Mouse (Mus musculus) brown adipose tissue, adult 24 weeks (tissue): ENCODE results near the gene Unk. TPM values are rescaled to one million over a fixed set of nuclear protein-coding genes. Genes with fewer than 3 reads are reported as not detected.
"Not testable (repeated sequence)": the region's sequence is repeated elsewhere in the genome, so short reads cannot be mapped to it uniquely, and the experiment has no call there.

Source experiments
- H3K27ac ChIP-seq: fragments of 200-500 bp; replicated peaks from 2 replicates; pipeline ENCODE4 v1.5.1; 2012; ENCODE audit warnings: low read depth, mild to moderate bottlenecking, low read length
- H3K4me1 ChIP-seq: fragments of 200-500 bp; 2 replicates; pipeline ENCODE4 v1.6.1; 2012; ENCODE audit warnings: low read length, mixed read lengths; ENCODE audit not compliant: control insufficient read depth, insufficient read depth, insufficient read length
- H3K4me3 ChIP-seq: fragments of 200-500 bp; 2 replicates; pipeline ENCODE4 v1.5.1; 2012; ENCODE audit warnings: low read depth, mild to moderate bottlenecking, low read length, moderate library complexity; ENCODE audit not compliant: insufficient read depth
- polyA plus RNA-seq: library from polyadenylated mRNA; stranded (reverse); fragments of >200 nt; gene quantifications from 2 replicates; pipeline ENCODE4 v1.2.4, GENCODE M21; 2012; ENCODE audit not compliant: missing spikeins, insufficient read depth, insufficient read length

Gene Unk
- polyA plus RNA-seq, 1 experiment, result 2.9 TPM

DNA sequence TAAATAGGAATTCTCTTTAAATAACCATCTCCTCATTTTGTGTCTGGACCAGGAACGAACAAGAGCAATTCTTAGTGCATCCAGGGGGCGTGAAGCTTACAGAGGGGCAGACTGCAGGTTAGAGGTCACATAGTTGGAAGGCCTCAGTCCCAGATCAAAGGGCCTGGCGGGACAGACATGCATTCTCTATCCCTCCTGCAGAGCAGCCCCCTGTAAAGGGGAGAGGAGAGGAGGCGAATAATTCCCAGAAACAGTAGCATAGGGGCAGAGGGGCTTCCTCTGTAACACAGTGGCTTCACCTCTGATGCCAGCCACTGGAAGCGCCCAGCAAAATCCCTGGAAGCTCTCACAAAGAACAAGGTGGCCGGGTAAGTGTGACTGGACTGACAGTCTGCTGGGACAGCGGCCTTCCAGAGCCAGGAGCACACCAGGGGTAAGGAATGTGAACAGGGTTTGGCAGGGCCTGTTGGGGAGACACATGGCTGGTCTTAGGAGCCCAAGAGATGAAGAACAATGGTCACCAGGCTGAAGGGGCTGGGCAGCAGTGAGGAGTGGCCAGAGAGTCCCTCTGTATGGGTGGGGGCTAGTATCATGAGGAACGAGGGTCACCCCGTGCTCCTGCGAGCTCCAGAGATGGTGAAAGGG is 48.7 kb downstream of the Unk start:
- no peak overlapping the region for H3K4me3 ChIP-seq
- no peak overlapping the region for H3K27ac ChIP-seq
- H3K4me1 ChIP-seq, result no peaks in the 10 kb centered on the region

DNA sequence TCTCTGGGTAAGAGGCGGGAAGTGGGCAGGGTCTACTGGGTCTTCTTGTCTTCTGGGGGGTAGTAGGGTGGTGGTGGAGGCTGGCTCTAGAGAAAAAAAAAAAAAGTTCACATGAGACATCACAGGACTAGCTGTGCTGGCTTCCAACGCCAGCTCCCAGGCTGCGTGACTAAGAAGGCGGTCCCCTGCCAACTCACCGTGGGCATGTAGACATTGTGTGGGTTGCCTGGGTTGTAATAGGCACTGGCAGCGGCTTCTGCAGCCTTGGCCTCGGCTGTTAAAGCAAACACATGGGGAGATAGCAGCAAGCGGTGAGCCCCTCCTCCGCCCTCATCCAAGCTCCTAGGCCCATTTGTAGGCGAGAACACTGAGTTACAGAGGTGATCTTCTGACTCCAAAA is 49.4 kb downstream of the Unk start:
- Histone ChIP-seq H3K27ac (no peak overlapping the region), H3K4me1 (no peaks in the 10 kb centered on the region), H3K4me3 (no peak overlapping the region)

GRCm38 (mm10) chr11:116081081-116081480 is 51.0 kb downstream of the Unk start:
- Histone ChIP-seq H3K27ac (no peak overlapping the region), H3K4me3 (no peak overlapping the region)

DNA sequence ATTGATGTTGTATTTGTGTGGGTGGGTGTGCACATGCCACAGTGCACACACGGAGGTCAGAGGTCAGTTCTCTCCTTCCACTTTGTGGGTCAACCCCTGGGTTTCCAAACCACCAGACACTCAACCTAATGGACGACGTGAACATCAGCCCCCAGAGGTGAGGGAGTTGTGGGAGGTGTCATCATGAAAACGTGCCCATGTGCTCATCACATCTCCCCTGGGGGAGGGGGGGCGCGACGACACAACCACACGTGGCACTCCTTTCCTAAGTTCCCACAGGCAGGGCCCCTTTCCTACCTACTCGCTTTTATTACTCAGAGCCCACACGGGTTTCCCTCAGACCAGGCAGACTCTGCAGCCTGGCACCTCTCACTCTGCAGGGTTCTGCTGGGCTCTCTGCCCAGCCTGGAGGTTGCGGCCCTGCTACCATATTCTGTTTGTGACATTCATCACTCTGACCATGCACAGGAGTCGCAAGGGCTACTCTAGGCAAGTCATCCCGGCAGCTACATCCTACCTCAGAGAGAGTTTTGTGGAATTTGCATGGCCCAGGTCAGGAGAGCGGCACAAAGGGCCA is 53.1 kb downstream of the Unk start:
- Histone ChIP-seq H3K27ac (no peak overlapping the region), H3K4me3 (no peak overlapping the region), H3K4me1 (peaks cover 8% of the 10 kb centered on the region; the same call in 1 of the 2 replicates)

More at GRCm38 (mm10) chr11:116081081-116081480, 51.0 kb downstream of the Unk start:
- H3K4me1 ChIP-seq, result peaks cover 4% of the 10 kb centered on the region; the same call in 1 of the 2 replicates

- Histone ChIP-seq H3K4me1 (peaks cover 8% of the 10 kb centered on the region; the same call in 1 of the 2 replicates), H3K27ac (no peak overlapping the region), H3K4me3 (no peak overlapping the region)
Measured at GRCm38 (mm10) chr11:116084166-116084565, 54.0 kb downstream of the Unk start.

DNA sequence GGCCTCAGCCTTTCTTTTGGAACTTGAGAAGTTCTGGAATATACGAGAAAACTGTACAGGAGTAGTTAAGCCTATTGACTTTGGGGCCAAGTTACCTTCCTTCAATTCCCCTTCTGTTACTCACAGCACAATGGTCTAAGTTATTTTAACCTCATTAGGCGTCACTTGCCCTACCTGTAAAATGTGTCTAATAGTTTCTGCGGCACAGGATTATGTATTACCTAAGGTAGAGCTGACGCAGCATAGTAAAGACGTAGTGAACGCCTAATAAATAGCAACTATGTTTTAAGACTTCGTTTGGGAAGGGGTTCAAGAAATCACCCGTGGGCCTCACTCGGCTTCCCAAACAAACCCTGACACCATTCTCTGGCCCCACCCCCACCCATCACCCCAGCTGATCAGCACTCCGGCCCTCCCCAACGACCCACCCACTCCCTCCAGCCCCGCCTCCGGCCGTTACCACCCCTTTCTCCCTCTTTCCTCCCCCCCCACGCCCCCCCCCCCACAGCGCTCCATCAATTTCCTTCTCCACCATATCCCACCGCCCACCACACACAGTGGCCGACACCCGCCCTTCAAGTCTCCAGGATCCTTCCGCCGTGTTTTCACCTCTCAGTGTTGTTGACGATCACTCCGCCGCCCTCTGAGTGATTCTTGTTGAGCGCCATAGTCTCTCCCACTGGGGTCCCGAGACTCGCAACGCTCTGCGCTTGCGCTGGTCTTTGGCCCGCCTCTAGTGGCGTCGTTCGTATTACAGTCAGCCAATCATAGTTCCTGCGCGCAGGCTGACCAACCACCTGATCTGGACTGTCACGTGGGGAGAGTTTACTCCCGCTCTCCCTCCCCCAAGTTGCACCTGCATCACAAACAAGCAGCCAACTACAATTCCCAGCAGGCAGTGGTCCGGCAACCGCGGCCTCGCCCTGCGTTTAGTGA is 56.4 kb downstream of the Unk start, which contains the start of gene Wbp2:
Gene Wbp2 (minus strand): TSS at position 738 of the 936 bp plus-strand sequence.
- H3K27ac ChIP-seq, result peak within 1 kb of the TSS; percentile 94
- peak within 1 kb of the TSS; percentile 75 for H3K4me3 ChIP-seq
- peaks cover 8% of the 10 kb centered on the region; the same call in 1 of the 2 replicates for H3K4me1 ChIP-seq

DNA sequence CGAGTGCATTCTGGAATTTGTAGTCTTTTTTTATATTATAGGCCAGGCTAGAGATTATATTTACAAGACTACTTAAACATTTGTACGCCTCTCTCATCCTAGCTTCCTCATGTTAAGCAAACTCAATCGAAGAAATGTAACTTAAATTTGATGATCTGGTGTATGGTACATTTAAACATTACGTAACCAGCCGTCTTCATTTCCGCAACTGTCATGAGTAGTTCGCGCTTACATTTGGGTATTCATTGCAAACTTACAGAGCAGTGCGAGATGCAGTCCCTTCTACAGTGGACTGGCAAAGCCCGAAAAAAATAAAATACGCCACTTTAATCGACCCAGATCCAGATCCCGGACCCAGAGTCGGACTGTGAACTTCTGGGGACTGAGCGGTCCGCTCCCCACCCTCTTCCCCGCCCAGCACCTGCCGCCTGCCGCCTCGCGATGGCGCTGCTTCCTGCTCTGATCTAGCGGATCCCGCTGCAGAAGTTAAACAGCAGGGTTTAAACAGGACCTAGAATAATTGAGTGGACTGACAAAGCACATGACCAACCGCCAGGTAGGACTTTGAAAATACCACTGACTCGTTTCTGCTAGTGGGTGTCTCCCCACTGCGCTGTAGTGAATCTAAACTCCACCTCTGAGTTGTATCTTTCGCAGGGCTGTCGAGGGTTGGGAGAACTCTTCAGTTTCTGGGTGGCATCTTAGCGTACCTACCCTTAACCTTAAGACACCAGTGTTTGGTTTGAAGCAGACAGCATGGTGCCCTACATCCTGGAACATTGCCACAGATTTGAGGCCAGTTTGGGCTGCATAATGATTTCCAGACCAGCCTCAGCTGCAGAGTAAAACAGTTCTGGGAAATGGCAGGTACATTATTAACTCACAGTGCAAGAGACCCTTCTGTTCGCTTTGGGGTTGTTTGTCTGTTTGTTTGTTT is 57.3 kb downstream of the Unk start:
- Histone ChIP-seq H3K4me1 (peaks cover 8% of the 10 kb centered on the region; the same call in 1 of the 2 replicates), H3K27ac (peak overlapping the region; percentile 94)

DNA sequence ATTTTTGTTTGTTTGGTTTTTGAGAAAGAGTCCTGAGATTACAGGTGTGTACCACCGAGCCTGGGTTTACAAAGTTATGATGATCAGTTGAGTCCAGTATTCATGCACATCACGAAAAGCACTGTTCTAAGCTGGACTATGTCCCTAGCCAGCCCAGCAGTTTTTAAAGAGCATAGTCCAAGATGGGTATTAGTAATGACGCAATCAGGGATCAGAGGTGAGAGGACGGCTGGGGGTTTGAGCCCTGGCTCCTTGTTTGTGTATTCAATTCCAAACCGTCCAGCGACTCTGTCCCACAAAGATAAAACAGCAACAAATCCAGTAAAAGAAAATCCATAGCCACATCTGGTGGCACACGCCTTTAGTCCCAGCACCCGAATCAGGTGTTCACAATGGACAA is 58.1 kb downstream of the Unk start:
- H3K4me3 ChIP-seq, result no peak overlapping the region
- H3K27ac ChIP-seq, result no peak overlapping the region
- peaks cover 8% of the 10 kb centered on the region; the same call in 1 of the 2 replicates for H3K4me1 ChIP-seq

More for the DNA sequence above, 57.3 kb downstream of the Unk start:
- peak overlapping the region; percentile 72 for H3K4me3 ChIP-seq

DNA sequence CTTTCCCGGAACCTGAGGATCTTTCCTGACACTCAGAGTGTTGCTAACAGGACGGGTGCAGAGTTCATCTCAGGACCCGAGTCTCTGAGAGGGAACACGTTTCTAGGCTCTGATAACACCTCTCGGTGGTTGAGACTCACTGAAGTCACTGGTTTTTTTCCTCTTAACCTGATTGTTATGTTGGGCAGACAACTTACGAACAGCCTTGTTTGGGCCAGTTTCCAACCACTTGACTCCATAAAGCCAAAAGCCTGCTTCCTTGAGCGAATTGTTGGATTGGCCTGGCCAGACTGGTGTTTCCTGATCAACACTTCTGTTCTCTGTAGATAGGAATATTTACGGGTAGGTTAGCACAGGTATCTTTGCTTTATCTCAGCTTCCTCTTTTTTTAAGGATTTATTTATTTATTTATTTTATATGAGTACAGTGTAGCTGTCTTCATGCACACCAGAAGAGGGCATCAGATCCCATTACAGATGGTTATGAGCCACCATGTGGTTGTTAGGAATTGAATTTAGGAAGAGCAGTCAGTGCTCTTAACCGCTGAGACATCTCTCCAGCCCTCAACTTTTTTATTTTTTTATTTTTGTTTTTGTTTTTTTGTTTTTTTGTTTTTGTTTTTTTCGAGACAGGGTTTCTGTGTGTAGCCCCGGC is 58.7 kb downstream of the Unk start:
- no peak overlapping the region for H3K4me3 ChIP-seq

GRCm38 (mm10) chr11:116089545-116089944 is 59.4 kb downstream of the Unk start:
- no peak overlapping the region for H3K4me3 ChIP-seq
- H3K27ac ChIP-seq, result no peak overlapping the region
- H3K4me1 ChIP-seq, result peaks cover 12% of the 10 kb centered on the region

More for the DNA sequence above, 58.7 kb downstream of the Unk start:
- Histone ChIP-seq H3K4me1 (peaks cover 8% of the 10 kb centered on the region), H3K27ac (no peak overlapping the region)

- H3K4me1 ChIP-seq, result peaks cover 11% of the 10 kb centered on the region
- H3K27ac ChIP-seq, result no peak overlapping the region
- H3K4me3 ChIP-seq, result no peak overlapping the region
Measured at GRCm38 (mm10) chr11:116091591-116091990, 61.5 kb downstream of the Unk start.

- not testable (repeated sequence) for H3K4me3 ChIP-seq, H3K27ac ChIP-seq, H3K4me1 ChIP-seq
Measured at GRCm38 (mm10) chr11:116092959-116093358, 62.8 kb downstream of the Unk start.

GRCm38 (mm10) chr11:116093771-116094565 is 63.8 kb downstream of the Unk start:
- H3K4me1 ChIP-seq, result peaks cover 12% of the 10 kb centered on the region
- no peak overlapping the region for H3K4me3 ChIP-seq
- H3K27ac ChIP-seq, result peak overlapping the region; percentile 84
